Mouse (Mus musculus) hindbrain, embryonic 11.5 days (tissue): Measurements from ENCODE around the gene Mpv17l2. TPM values are rescaled to one million over a fixed set of nuclear protein-coding genes. Genes with fewer than 3 reads are reported as not detected.

ENCODE experiments used
- ATAC-seq: fragments of 200-750 bp; cut with Nextera tagmentation; 2 replicates; pipeline ENCODE4 v1.8.0; 2017; ENCODE audit warnings: mild to moderate bottlenecking, moderate TSS enrichment, moderate library complexity; ENCODE audit not compliant: low FRiP score
- DNase-seq: peaks from one replicate; pipeline ENCODE4 v3.0.0-alpha.2; 2015; ENCODE audit warnings: low spot score
- H3K27ac ChIP-seq: fragments of 300-500 bp; sonication (generic); 2 replicates; pipeline ENCODE4 v1.5.1; 2014; ENCODE audit warnings: mild to moderate bottlenecking, low read depth, low read length
- H3K27me3 ChIP-seq: fragments of 300-500 bp; sonication (generic); 2 replicates; pipeline ENCODE4 v1.6.1; 2014; ENCODE audit warnings: mild to moderate bottlenecking, low read length, moderate library complexity, mixed read lengths; ENCODE audit not compliant: control insufficient read depth, insufficient read depth
- H3K36me3 ChIP-seq: fragments of 300-500 bp; sonication (generic); 2 replicates; pipeline ENCODE4 v1.6.1; 2014; ENCODE audit warnings: mild to moderate bottlenecking, low read length, moderate library complexity, mixed read lengths; ENCODE audit not compliant: control insufficient read depth, insufficient read depth
- H3K4me1 ChIP-seq: fragments of 300-500 bp; sonication (generic); replicated peaks from 2 replicates; pipeline ENCODE4 v1.6.1; 2014; ENCODE audit warnings: low read length, mixed read lengths; ENCODE audit not compliant: control insufficient read depth, insufficient read depth
- H3K4me2 ChIP-seq: fragments of 300-500 bp; sonication (generic); replicated peaks from 2 replicates; pipeline ENCODE4 v1.6.1; 2014; ENCODE audit warnings: mild to moderate bottlenecking, low read depth, low read length
- H3K4me3 ChIP-seq: fragments of 300-500 bp; sonication (generic); 2 replicates; pipeline ENCODE4 v1.5.1; 2014; ENCODE audit warnings: low read depth, low read length
- H3K9ac ChIP-seq: fragments of 300-500 bp; sonication (generic); 2 replicates; pipeline ENCODE4 v1.6.1; 2014; ENCODE audit warnings: low read depth, low read length
- H3K9me3 ChIP-seq: fragments of 300-500 bp; sonication (generic); 2 replicates; pipeline ENCODE4 v1.6.1; 2016; ENCODE audit warnings: low read length; ENCODE audit not compliant: control insufficient read depth
- WGBS: fragments of 180-500 bp; shearing (Covaris S2); extraction: QIAGEN DNeasy Blood & Tissue Kit; methylation state at CpG from one replicate; pipeline ENCODE4 v1.1.7; 2014; 5-methylcytosine and 5-hydroxymethylcytosine counted together
- polyA plus RNA-seq: library from polyadenylated mRNA; unstranded; fragments of >200 nt; fragmentation: Nextera tagmentation; extraction: Ambion mirVana; gene quantifications from 2 replicates; pipeline ENCODE4 v1.2.1, GENCODE M21; 2014

Gene Mpv17l2
- polyA plus RNA-seq, 1 experiment from 2014 or later: 40.6 TPM

DNA sequence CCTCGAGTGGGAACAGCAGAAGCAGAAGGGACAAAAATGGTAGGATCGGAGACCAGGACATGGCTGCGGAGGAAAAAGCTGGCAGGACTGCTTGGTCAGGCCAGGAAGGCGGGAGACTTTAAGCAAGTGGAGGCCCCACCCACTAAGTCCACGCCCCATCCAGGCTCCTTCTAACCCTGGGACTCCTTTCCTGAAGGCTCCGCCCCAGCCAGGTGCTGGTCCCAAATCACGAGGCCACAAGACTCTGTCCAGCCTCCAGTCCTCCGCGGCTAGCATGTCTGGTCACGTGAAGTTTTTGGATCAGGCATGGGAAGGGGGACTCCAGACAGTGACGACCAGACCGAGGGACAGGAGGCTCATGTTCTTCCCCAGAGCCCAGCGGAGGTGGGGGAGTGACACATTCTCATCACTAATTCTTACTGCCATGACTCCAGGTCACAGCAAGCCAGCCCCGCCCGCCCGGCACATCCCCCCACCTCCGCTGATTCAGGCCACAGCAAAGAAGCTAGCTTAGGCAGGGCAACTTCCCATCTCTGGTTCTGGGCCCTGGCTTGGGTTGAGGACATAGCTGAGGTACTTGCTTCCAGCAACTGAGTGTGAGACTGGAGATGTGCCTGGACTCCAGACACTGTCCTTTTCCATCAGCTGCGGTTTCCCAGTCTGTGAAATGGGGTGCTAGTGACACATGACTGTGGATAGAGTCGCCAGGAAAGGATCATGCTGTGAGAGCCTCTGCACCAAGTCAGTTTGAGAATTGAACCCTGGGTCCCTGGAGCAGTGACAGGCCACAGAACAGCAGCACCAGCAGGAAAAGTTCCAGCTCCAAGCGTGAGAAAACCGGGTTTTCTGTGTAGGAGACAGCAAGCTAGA, 6.1 kb upstream of the Mpv17l2 start:
- 9% methylated on average over 21 of the region's 21 CpGs for WGBS

DNA sequence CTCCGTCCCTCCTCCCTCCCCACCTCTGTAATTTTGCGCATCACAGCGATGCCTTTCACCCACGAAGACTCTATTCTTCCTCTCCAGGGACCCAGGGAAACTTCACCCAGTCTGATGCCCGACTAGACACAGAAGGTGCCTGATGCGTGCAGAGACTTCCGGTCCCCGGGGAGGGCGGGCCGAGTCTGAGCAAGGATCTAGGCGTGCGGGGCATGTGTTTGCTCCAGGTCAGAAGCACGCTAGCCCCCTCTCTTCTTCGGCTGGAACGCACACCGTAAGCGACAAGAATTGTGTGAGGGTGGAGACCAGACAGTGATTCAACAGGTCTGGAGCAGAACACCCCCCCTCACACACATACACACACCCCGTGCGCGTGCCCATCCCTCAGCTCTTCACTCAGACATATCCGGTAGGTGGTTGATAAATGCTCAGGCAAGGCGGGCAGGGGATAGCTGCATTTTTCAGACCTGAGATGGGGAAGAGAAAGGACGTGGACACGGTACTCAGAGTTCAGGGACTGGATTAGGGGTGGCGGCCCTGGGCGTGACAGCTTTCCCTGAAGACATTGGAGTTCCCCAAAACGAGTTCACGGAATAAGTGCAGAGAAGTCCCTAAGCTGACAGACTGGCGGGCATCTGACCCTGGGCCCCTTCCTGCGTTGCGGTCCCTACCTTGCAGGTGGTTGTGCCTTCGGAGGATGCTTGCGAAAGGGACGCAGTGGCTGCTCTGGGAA, 5.3 kb upstream of the Mpv17l2 start:
- no peaks in the 10 kb centered on the region for H3K9me3 ChIP-seq
- H3K4me1 ChIP-seq: peaks cover 8% of the 10 kb centered on the region
- ATAC-seq (no peak), DNase-seq (peak; percentile 44)
- H3K27ac ChIP-seq: no peak overlapping the region
- peak overlapping the region; percentile 17 for H3K4me3 ChIP-seq
- peak overlapping the region; percentile 47 for H3K9ac ChIP-seq
- H3K27me3 ChIP-seq: no peaks in the 10 kb centered on the region
- 0 out of 2 replicates have a peak, but pooled peaks cover 3% of the 10 kb centered on the region for H3K36me3 ChIP-seq
- 2% methylated on average over 34 of the region's 34 CpGs for WGBS
- peak overlapping the region; percentile 42 for H3K4me2 ChIP-seq

More for the DNA sequence above, 6.1 kb upstream of the Mpv17l2 start:
- Histone ChIP-seq H3K27ac (no peak overlapping the region), H3K27me3 (no peaks in the 10 kb centered on the region), H3K9ac (peak overlapping the region; percentile 31; the same call in 1 of the 2 replicates), H3K9me3 (no peaks in the 10 kb centered on the region), H3K4me1 (peaks cover 8% of the 10 kb centered on the region), H3K4me2 (peak overlapping the region; percentile 42), H3K4me3 (peak overlapping the region; percentile 17; the same call in 1 of the 2 replicates), H3K36me3 (peaks cover 7% of the 10 kb centered on the region; the same call in 1 of the 2 replicates)
- peak; percentile 53 for DNase-seq
- peak; percentile 20; the same call in 1 of the 2 replicates for ATAC-seq

GRCm38 (mm10) chr8:70765329-70765728, 4.6 kb upstream of the Mpv17l2 start:
- H3K36me3 ChIP-seq: 0 out of 2 replicates have a peak, but pooled peaks cover under 1% of the 10 kb centered on the region
- no peak overlapping the region; the same call in 1 of the 2 replicates for H3K4me2 ChIP-seq
- 85% methylated on average over 9 of the region's 9 CpGs for WGBS
- no peak overlapping the region for H3K4me3 ChIP-seq
- no peak overlapping the region for H3K27ac ChIP-seq
- H3K9me3 ChIP-seq: no peaks in the 10 kb centered on the region
- H3K9ac ChIP-seq: no peak overlapping the region
- ATAC-seq: no peak
- peaks cover 8% of the 10 kb centered on the region for H3K4me1 ChIP-seq
- no peaks in the 10 kb centered on the region for H3K27me3 ChIP-seq
- DNase-seq: no peak

GRCm38 (mm10) chr8:70764676-70765075, 3.9 kb upstream of the Mpv17l2 start:
- Histone ChIP-seq H3K36me3 (no peaks in the 10 kb centered on the region), H3K27ac (no peak overlapping the region), H3K4me2 (no peak overlapping the region), H3K4me1 (peaks cover 10% of the 10 kb centered on the region), H3K9ac (no peak overlapping the region), H3K4me3 (no peak overlapping the region), H3K27me3 (no peaks in the 10 kb centered on the region), H3K9me3 (no peaks in the 10 kb centered on the region)
- no peak for ATAC-seq
- WGBS: 96% methylated on average over 13 of the region's 13 CpGs
- DNase-seq: no peak

DNA sequence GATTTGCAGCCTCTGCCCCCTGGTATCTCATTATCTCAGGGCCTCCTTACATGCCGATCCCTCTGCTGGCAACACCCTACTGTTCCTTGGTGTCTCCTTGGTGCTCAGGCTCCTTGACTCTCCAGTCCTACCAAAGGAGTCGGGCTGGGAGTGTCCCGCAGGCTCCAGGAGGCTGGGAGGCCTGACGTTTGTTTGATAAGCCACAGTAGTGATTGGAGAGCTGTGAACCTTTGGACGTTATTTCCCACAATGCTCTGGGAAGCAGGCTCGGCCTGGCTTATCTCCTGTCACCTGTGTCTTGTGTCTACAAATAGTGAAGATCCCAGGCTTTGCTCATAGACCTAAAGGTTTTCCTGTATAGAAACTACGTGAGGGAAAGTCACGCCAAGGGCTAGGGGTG, 3.3 kb upstream of the Mpv17l2 start:
- H3K9ac ChIP-seq: no peak overlapping the region
- no peaks in the 10 kb centered on the region for H3K9me3 ChIP-seq
- no peaks in the 10 kb centered on the region for H3K36me3 ChIP-seq
- 85% methylated on average over 8 of the region's 8 CpGs for WGBS
- ATAC-seq (no peak), DNase-seq (no peak)
- H3K27ac ChIP-seq: no peak overlapping the region
- no peak overlapping the region for H3K4me2 ChIP-seq
- no peak overlapping the region for H3K4me3 ChIP-seq
- H3K27me3 ChIP-seq: no peaks in the 10 kb centered on the region
- H3K4me1 ChIP-seq: peaks cover 10% of the 10 kb centered on the region

DNA sequence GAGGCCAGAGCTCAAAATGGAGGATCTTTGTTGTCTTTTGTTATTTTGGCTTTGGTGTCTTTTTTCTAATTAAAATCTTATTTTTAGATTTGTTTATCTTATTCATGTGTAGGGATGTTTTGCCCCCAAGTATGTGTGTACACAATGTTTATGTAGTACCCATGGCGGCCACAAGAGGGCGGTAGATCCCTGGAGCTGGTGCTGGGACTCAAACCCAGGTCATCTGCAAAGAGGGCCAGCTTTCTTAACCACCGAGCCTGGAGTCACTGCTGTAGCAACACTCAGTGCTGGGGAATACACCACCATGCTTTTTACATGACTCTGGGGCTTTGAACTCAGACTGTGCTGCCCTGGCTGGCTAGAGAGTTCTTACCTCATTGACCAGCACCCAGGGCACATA, 2.6 kb upstream of the Mpv17l2 start:
- Histone ChIP-seq H3K4me1 (peaks cover 10% of the 10 kb centered on the region), H3K36me3 (no peaks in the 10 kb centered on the region), H3K4me3 (no peak overlapping the region)

DNA sequence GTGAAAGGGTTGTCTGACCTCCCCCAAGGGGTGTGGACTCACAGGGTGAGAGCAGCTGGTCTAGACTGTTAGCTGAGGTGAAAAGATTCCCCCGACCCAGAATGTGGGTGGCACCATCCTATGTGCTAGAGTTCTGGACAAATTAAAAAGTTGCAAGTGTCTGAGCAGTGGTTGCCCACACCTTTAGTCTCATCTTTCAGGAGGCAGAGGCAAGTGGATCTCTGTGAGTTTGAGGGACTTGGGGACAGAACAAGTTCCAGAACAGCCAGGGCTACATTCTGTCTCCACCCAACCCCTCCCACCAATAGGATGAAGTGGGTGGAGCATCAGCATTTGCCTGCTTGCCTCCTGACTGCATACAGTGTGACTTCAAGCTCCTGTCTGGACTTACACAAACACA, 1.4 kb upstream of the Mpv17l2 start:
- no peaks in the 10 kb centered on the region for H3K9me3 ChIP-seq
- DNase-seq: no peak
- H3K36me3 ChIP-seq: no peaks in the 10 kb centered on the region
- ATAC-seq: no peak
- no peak overlapping the region for H3K4me3 ChIP-seq
- no peak overlapping the region for H3K27ac ChIP-seq
- H3K9ac ChIP-seq: no peak overlapping the region
- peaks cover 10% of the 10 kb centered on the region for H3K4me1 ChIP-seq
- H3K27me3 ChIP-seq: no peaks in the 10 kb centered on the region
- H3K4me2 ChIP-seq: no peak overlapping the region
- WGBS: 80% methylated on average over 1 of the region's 1 CpGs

More for the DNA sequence above, 2.6 kb upstream of the Mpv17l2 start:
- no peaks in the 10 kb centered on the region for H3K9me3 ChIP-seq
- peak; percentile 76 for DNase-seq
- no peak for ATAC-seq
- no peaks in the 10 kb centered on the region for H3K27me3 ChIP-seq
- H3K4me2 ChIP-seq: no peak overlapping the region
- no peak overlapping the region for H3K9ac ChIP-seq
- 3% methylated on average over 3 of the region's 3 CpGs for WGBS
- H3K27ac ChIP-seq: no peak overlapping the region

GRCm38 (mm10) chr8:70760350-70760749, 396 bp downstream of the Mpv17l2 start:
- Histone ChIP-seq H3K36me3 (no peaks in the 10 kb centered on the region), H3K27ac (peak overlapping the region; percentile 74), H3K4me1 (peaks cover 2% of the 10 kb centered on the region), H3K9ac (peak overlapping the region; percentile 79), H3K9me3 (no peaks in the 10 kb centered on the region), H3K27me3 (no peaks in the 10 kb centered on the region), H3K4me3 (peak overlapping the region; percentile 75), H3K4me2 (peak overlapping the region; percentile 97)
- ATAC-seq (peak; percentile 46; the same call in 1 of the 2 replicates), DNase-seq (peak; percentile 34)
- 2% methylated on average over 19 of the region's 22 CpGs for WGBS
